Mouse (Mus musculus) limb, embryonic 10.5 days (tissue): ENCODE results near the gene Stam2. TPM values are rescaled to one million over a fixed set of nuclear protein-coding genes. Genes with fewer than 3 reads are reported as not detected.

Experiments used
- DNase-seq: peaks from one replicate; pipeline ENCODE4 v3.0.0-alpha.2; 2017; ENCODE audit warnings: low spot score
- H3K27ac ChIP-seq: fragments of 300-500 bp; sonication (generic); 2 replicates; pipeline ENCODE4 v1.5.1; 2016; ENCODE audit warnings: mild to moderate bottlenecking
- H3K27me3 ChIP-seq: fragments of 300-500 bp; sonication (generic); 2 replicates; pipeline ENCODE4 v1.6.1; 2016; ENCODE audit warnings: low read depth, mild to moderate bottlenecking; ENCODE audit not compliant: poor library complexity, severe bottlenecking
- H3K36me3 ChIP-seq: fragments of 300-500 bp; sonication (generic); 2 replicates; pipeline ENCODE4 v1.6.1; 2016; ENCODE audit warnings: mild to moderate bottlenecking, moderate library complexity
- H3K4me1 ChIP-seq: fragments of 300-500 bp; sonication (generic); 2 replicates; pipeline ENCODE4 v1.6.1; 2016
- H3K4me3 ChIP-seq: fragments of 300-500 bp; sonication (generic); 2 replicates; pipeline ENCODE4 v1.5.1; 2016; ENCODE audit warnings: mild to moderate bottlenecking, moderate library complexity
- H3K9me3 ChIP-seq: fragments of 300-500 bp; sonication (generic); replicated peaks from 2 replicates; pipeline ENCODE4 v1.6.1; 2016; ENCODE audit warnings: mild to moderate bottlenecking
- WGBS: fragments of 180-500 bp; shearing (Covaris S2); methylation state at CpG from one replicate; pipeline ENCODE4 v1.1.7; 2016; 5-methylcytosine and 5-hydroxymethylcytosine counted together
- polyA plus RNA-seq: library from polyadenylated mRNA; unstranded; fragments of >200 nt; fragmentation: Nextera tagmentation; extraction: Ambion mirVana; gene quantifications from 2 replicates; pipeline ENCODE4 v1.2.1, GENCODE M21; 2016

Gene Stam2
- polyA plus RNA-seq, 1 experiment from 2014 or later = 29.8 TPM

GRCm38 (mm10) chr2:52756691-52757090, 14.6 kb upstream of the Stam2 start:
- Histone ChIP-seq H3K9me3 (no peaks in the 10 kb centered on the region), H3K27ac (no peak overlapping the region), H3K36me3 (no peaks in the 10 kb centered on the region), H3K4me1 (no peaks in the 10 kb centered on the region), H3K27me3 (no peaks in the 10 kb centered on the region), H3K4me3 (no peak overlapping the region)
- DNase-seq = peak; percentile 43
- WGBS = 23% methylated on average over 3 of the region's 3 CpGs

GRCm38 (mm10) chr2:52753573-52754317, 11.7 kb upstream of the Stam2 start:
- no peaks in the 10 kb centered on the region for H3K27me3 ChIP-seq
- 91% methylated on average over 3 of the region's 3 CpGs for WGBS
- no peak overlapping the region for H3K4me3 ChIP-seq
- DNase-seq = no peak
- no peaks in the 10 kb centered on the region for H3K4me1 ChIP-seq
- no peaks in the 10 kb centered on the region for H3K36me3 ChIP-seq
- H3K9me3 ChIP-seq = no peaks in the 10 kb centered on the region
- no peak overlapping the region for H3K27ac ChIP-seq

- H3K27me3 ChIP-seq = no peaks in the 10 kb centered on the region
- DNase-seq = no peak
Measured at GRCm38 (mm10) chr2:52744099-52744498, 2.0 kb upstream of the Stam2 start.

GRCm38 (mm10) chr2:52741681-52742255, 313 bp downstream of the Stam2 start:
- peaks cover 4% of the 10 kb centered on the region for H3K36me3 ChIP-seq
- no peaks in the 10 kb centered on the region for H3K9me3 ChIP-seq
- peak overlapping the region; percentile 84 for H3K4me3 ChIP-seq
- under 1% methylated on average over 54 of the region's 54 CpGs for WGBS
- H3K27ac ChIP-seq = peak overlapping the region; percentile 100
- DNase-seq = no peak
- peaks cover 14% of the 10 kb centered on the region for H3K4me1 ChIP-seq
- H3K27me3 ChIP-seq = no peaks in the 10 kb centered on the region

More at GRCm38 (mm10) chr2:52744099-52744498, 2.0 kb upstream of the Stam2 start:
- Histone ChIP-seq H3K9me3 (no peaks in the 10 kb centered on the region), H3K27ac (no peak overlapping the region), H3K4me3 (no peak overlapping the region), H3K36me3 (peaks cover under 1% of the 10 kb centered on the region; the same call in 1 of the 2 replicates), H3K4me1 (peaks cover 14% of the 10 kb centered on the region)

- 0 out of 2 replicates have a peak overlapping the region, but pooled peaks have one; percentile 84 for H3K4me3 ChIP-seq
- peaks cover 4% of the 10 kb centered on the region for H3K36me3 ChIP-seq
- H3K9me3 ChIP-seq = no peaks in the 10 kb centered on the region
- 83% methylated on average over 4 of the region's 4 CpGs for WGBS
- no peaks in the 10 kb centered on the region for H3K27me3 ChIP-seq
- no peak overlapping the region for H3K27ac ChIP-seq
- DNase-seq = no peak
- H3K4me1 ChIP-seq = peaks cover 14% of the 10 kb centered on the region
Measured at GRCm38 (mm10) chr2:52740596-52740995, 1.5 kb downstream of the Stam2 start.

- no peaks in the 10 kb centered on the region for H3K9me3 ChIP-seq
- no peak for DNase-seq
- H3K4me3 ChIP-seq = no peak overlapping the region
- 94% methylated on average over 7 of the region's 7 CpGs for WGBS
- peaks cover 4% of the 10 kb centered on the region for H3K36me3 ChIP-seq
- peaks cover 3% of the 10 kb centered on the region; the same call in 1 of the 2 replicates for H3K4me1 ChIP-seq
- no peak overlapping the region for H3K27ac ChIP-seq
- no peaks in the 10 kb centered on the region for H3K27me3 ChIP-seq
Measured at GRCm38 (mm10) chr2:52734504-52734903, 7.6 kb downstream of the Stam2 start.

GRCm38 (mm10) chr2:52733659-52734058, 8.4 kb downstream of the Stam2 start:
- Histone ChIP-seq H3K9me3 (no peaks in the 10 kb centered on the region), H3K4me3 (no peak overlapping the region)
- 93% methylated on average over 7 of the region's 7 CpGs for WGBS

GRCm38 (mm10) chr2:52732611-52733010, 9.5 kb downstream of the Stam2 start:
- H3K4me1 ChIP-seq = peaks cover 3% of the 10 kb centered on the region; the same call in 1 of the 2 replicates
- H3K36me3 ChIP-seq = peaks cover 6% of the 10 kb centered on the region
- H3K27ac ChIP-seq = no peak overlapping the region
- no peak overlapping the region for H3K4me3 ChIP-seq
- no peaks in the 10 kb centered on the region for H3K9me3 ChIP-seq
- no peak for DNase-seq
- 94% methylated on average over 7 of the region's 7 CpGs for WGBS
- no peaks in the 10 kb centered on the region for H3K27me3 ChIP-seq

More at GRCm38 (mm10) chr2:52733659-52734058, 8.4 kb downstream of the Stam2 start:
- DNase-seq = no peak
- peaks cover 6% of the 10 kb centered on the region for H3K36me3 ChIP-seq
- H3K4me1 ChIP-seq = peaks cover 3% of the 10 kb centered on the region; the same call in 1 of the 2 replicates
- H3K27ac ChIP-seq = no peak overlapping the region
- H3K27me3 ChIP-seq = no peaks in the 10 kb centered on the region

GRCm38 (mm10) chr2:52732001-52732400, 10.1 kb downstream of the Stam2 start:
- whole genome bisulfite sequencing = 90% methylated on average over 5 of the region's 5 CpGs
- Histone ChIP-seq H3K27me3 (no peaks in the 10 kb centered on the region), H3K4me3 (no peak overlapping the region), H3K27ac (no peak overlapping the region), H3K9me3 (no peaks in the 10 kb centered on the region), H3K4me1 (peaks cover 3% of the 10 kb centered on the region; the same call in 1 of the 2 replicates), H3K36me3 (peaks cover 6% of the 10 kb centered on the region)
- DNase-seq = no peak

- H3K4me3 ChIP-seq = no peak overlapping the region
- WGBS = 94% methylated on average over 6 of the region's 6 CpGs
- no peak overlapping the region for H3K27ac ChIP-seq
- no peaks in the 10 kb centered on the region for H3K27me3 ChIP-seq
- H3K9me3 ChIP-seq = no peaks in the 10 kb centered on the region
- no peak for DNase-seq
- peaks cover 3% of the 10 kb centered on the region; the same call in 1 of the 2 replicates for H3K4me1 ChIP-seq
- H3K36me3 ChIP-seq = peaks cover 6% of the 10 kb centered on the region
Measured at GRCm38 (mm10) chr2:52730891-52731290, 11.2 kb downstream of the Stam2 start.

- H3K9me3 ChIP-seq = no peaks in the 10 kb centered on the region
- no peaks in the 10 kb centered on the region for H3K27me3 ChIP-seq
- WGBS = 65% methylated on average over 13 of the region's 13 CpGs
- no peak for DNase-seq
- no peak overlapping the region for H3K4me3 ChIP-seq
- no peak overlapping the region for H3K27ac ChIP-seq
- H3K4me1 ChIP-seq = peaks cover 6% of the 10 kb centered on the region; the same call in 1 of the 2 replicates
- peaks cover 6% of the 10 kb centered on the region; the same call in 1 of the 2 replicates for H3K36me3 ChIP-seq
Measured at GRCm38 (mm10) chr2:52720231-52721025, 21.7 kb downstream of the Stam2 start.

GRCm38 (mm10) chr2:52717076-52717475, 25.0 kb downstream of the Stam2 start:
- no peak overlapping the region for H3K4me3 ChIP-seq
- H3K27me3 ChIP-seq = no peaks in the 10 kb centered on the region
- H3K4me1 ChIP-seq = peaks cover 6% of the 10 kb centered on the region; the same call in 1 of the 2 replicates
- H3K9me3 ChIP-seq = no peaks in the 10 kb centered on the region
- DNase-seq = no peak
- 94% methylated on average over 5 of the region's 5 CpGs for WGBS
- no peak overlapping the region for H3K27ac ChIP-seq
- H3K36me3 ChIP-seq = peaks cover 30% of the 10 kb centered on the region
